Mouse (Mus musculus) cortical plate, adult 2 months (tissue): ENCODE measurements around the gene Gadd45a.

Source experiments
- CTCF ChIP-seq: fragments of 200-500 bp; IDR thresholded peaks from 2 replicates; pipeline ENCODE4 v1.5.1; 2011; ENCODE audit warnings: mild to moderate bottlenecking, control low read depth, low read length; ENCODE audit not compliant: insufficient read depth; ENCODE audit errors: extremely low read depth
- POLR2A ChIP-seq: fragments of 200-500 bp; IDR thresholded peaks from 2 replicates; pipeline ENCODE4 v1.6.1; 2011; ENCODE audit warnings: mild to moderate bottlenecking, low read length, control low read depth; ENCODE audit not compliant: insufficient read depth; ENCODE audit errors: extremely low read depth

DNA sequence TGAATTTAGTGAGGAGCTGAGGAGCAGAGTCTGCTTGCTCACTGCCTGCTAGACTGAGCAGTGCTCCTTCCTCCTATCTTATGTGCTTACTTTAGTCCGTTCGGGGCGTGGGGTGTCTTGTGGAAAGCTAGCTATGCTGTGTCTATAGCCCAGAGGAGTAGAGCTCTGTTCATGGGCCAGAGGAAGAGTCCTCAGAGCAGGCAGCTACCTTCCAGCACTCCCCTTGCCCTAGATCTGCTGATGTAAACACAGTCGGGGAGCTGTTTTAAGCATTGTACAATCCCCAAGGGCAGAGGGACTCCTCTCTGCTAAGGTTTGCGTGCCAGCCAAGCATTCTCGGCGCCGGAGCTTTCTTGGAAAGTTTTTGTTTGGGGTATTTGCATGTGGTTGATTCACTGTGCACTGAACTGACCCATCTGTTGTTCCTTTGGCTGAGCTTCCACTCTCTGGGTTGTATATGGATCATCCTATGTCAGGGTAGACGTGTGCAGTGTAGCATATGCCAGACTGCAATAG is 32.6 kb upstream of the Gadd45a start:
- TF ChIP-seq CTCF (no peak), POLR2A (no peak)
